Mouse (Mus musculus) midbrain, embryonic 11.5 days (tissue): ENCODE data around the gene 2310011J03Rik. TPM values are rescaled to one million over a fixed set of nuclear protein-coding genes. Genes with fewer than 3 reads are reported as not detected.

Experiments used
- ATAC-seq: fragments of 200-750 bp; cut with Nextera tagmentation; 2 replicates; pipeline ENCODE4 v1.8.0; 2017; ENCODE audit warnings: moderate TSS enrichment, moderate library complexity; ENCODE audit not compliant: low FRiP score
- DNase-seq: peaks from one replicate; pipeline ENCODE4 v3.0.0; 2015; ENCODE audit warnings: low spot score; ENCODE audit errors: missing footprints
- H3K27ac ChIP-seq: fragments of 300-500 bp; sonication (generic); 2 replicates; pipeline ENCODE4 v1.5.1; 2014; ENCODE audit warnings: low read depth, low read length
- H3K27me3 ChIP-seq: fragments of 300-500 bp; sonication (generic); 2 replicates; pipeline ENCODE4 v1.6.1; 2014; ENCODE audit warnings: mild to moderate bottlenecking, low read length, moderate library complexity, mixed read lengths; ENCODE audit not compliant: control insufficient read depth, insufficient read depth
- H3K36me3 ChIP-seq: fragments of 300-500 bp; sonication (generic); 2 replicates; pipeline ENCODE4 v1.6.1; 2014; ENCODE audit warnings: mild to moderate bottlenecking, low read length, moderate library complexity, mixed read lengths; ENCODE audit not compliant: control insufficient read depth, insufficient read depth
- H3K4me1 ChIP-seq: fragments of 300-500 bp; sonication (generic); 2 replicates; pipeline ENCODE4 v1.6.1; 2014; ENCODE audit warnings: low read length; ENCODE audit not compliant: control insufficient read depth, insufficient read depth
- H3K4me2 ChIP-seq: fragments of 300-500 bp; sonication (generic); 2 replicates; pipeline ENCODE4 v1.6.1; 2014; ENCODE audit warnings: mild to moderate bottlenecking, moderate library complexity
- H3K4me3 ChIP-seq: fragments of 300-500 bp; sonication (generic); 2 replicates; pipeline ENCODE4 v1.5.1; 2014; ENCODE audit warnings: low read depth, low read length
- H3K9ac ChIP-seq: fragments of 300-500 bp; sonication (generic); 2 replicates; pipeline ENCODE4 v1.6.1; 2014; ENCODE audit warnings: low read length
- H3K9me3 ChIP-seq: fragments of 300-500 bp; sonication (generic); 2 replicates; pipeline ENCODE4 v1.6.1; 2016; ENCODE audit warnings: low read length; ENCODE audit not compliant: control insufficient read depth
- WGBS: fragments of 180-500 bp; shearing (Covaris S2); extraction: QIAGEN DNeasy Blood & Tissue Kit; methylation state at CpG from one replicate; pipeline ENCODE4 v1.1.7; 2014; 5-methylcytosine and 5-hydroxymethylcytosine counted together
- polyA plus RNA-seq: library from polyadenylated mRNA; unstranded; fragments of >200 nt; fragmentation: Nextera tagmentation; extraction: Ambion mirVana; gene quantifications from 2 replicates; pipeline ENCODE4 v1.2.1, GENCODE M21; 2014

Gene 2310011J03Rik
- polyA plus RNA-seq, 1 experiment from 2014 or later: 40.8 TPM

DNA sequence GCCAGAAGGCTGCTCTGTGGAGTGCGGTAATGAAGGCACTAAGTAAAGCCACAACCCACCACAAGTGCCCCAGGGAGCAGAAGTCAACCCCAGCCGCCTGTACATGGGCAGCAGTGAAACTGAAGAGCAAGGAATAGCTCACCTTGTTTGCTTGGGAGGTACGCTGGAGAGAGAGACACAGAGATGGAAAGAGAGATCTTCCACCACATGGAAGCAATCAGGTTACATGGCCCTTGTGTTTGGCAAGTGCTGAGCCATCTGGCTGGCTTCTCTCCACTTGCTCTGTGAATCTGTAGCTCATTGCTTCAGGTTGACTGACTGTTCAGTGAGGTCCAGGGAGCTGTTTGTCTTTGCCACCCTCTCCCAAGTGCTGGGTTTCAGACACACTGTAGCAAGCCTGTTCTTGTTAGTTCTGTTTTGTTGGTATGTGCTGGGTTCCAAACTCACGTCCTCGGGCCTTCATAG is 12.2 kb upstream of the 2310011J03Rik start:
- no peak for ATAC-seq
- H3K36me3 ChIP-seq: no peaks in the 10 kb centered on the region
- DNase-seq: no peak
- peaks cover 8% of the 10 kb centered on the region for H3K4me1 ChIP-seq
- WGBS: 84% methylated on average over 5 of the region's 5 CpGs
- H3K27me3 ChIP-seq: peaks cover 6% of the 10 kb centered on the region; the same call in 1 of the 2 replicates
- H3K9me3 ChIP-seq: no peaks in the 10 kb centered on the region
- H3K4me3 ChIP-seq: no peak overlapping the region
- no peak overlapping the region for H3K27ac ChIP-seq
- H3K4me2 ChIP-seq: no peak overlapping the region
- H3K9ac ChIP-seq: no peak overlapping the region

DNA sequence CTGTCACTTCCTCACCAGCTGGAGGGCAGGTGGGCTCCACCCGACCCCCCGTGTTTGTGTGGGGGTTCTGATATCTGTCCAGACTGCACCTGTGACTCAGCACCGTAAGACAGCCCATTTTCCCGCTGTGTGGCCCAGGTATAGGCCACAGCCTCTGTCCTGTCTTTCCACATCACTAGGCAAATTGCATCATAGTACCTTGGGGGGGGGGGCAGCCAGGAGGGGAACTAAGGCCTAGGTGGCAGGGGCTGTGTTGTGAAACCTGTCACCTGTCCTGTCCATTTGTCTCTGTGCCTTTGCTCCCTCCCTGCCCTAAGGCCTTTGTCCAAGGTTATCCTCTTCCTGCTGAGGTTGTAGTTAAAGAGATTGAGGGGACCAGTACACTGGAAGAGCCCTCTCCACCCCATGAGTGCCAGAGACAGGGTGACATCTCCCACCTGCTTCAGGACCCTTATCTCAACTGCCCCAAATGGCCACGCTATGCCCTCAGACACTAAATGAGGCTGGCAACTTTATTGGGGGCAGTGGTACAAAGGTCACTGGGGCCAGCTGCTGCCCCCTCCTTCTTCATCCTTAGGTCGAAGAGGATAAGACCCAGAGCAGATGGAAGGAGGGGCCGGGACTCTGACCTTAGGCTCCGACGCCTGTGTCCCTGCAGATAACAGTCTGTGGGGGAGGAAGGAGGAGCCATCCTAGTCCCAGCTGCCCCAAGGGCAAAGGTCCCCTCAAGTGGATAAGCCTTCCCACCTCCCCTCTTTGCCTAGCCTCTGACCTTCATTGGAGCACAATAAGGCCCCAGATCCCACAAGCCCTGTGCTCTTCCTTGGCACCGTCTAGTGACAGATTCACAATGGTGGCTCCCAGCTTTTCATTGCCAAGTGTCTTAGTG is 11.5 kb upstream of the 2310011J03Rik start:
- H3K4me2 ChIP-seq: no peak overlapping the region
- peaks cover 6% of the 10 kb centered on the region; the same call in 1 of the 2 replicates for H3K27me3 ChIP-seq
- no peak overlapping the region for H3K27ac ChIP-seq
- H3K9ac ChIP-seq: no peak overlapping the region
- WGBS: 58% methylated on average over 10 of the region's 10 CpGs
- ATAC-seq (no peak), DNase-seq (no peak)
- H3K36me3 ChIP-seq: no peaks in the 10 kb centered on the region
- H3K4me3 ChIP-seq: no peak overlapping the region
- H3K9me3 ChIP-seq: no peaks in the 10 kb centered on the region
- H3K4me1 ChIP-seq: peaks cover 8% of the 10 kb centered on the region

- H3K36me3 ChIP-seq: no peaks in the 10 kb centered on the region
- H3K4me2 ChIP-seq: peak overlapping the region; percentile 63
- ATAC-seq: no peak
- H3K4me3 ChIP-seq: 0 out of 2 replicates have a peak overlapping the region, but pooled peaks have one; percentile 41
- H3K27me3 ChIP-seq: peaks cover 6% of the 10 kb centered on the region; the same call in 1 of the 2 replicates
- no peaks in the 10 kb centered on the region for H3K9me3 ChIP-seq
- WGBS: 69% methylated on average over 2 of the region's 2 CpGs
- no peak for DNase-seq
- H3K27ac ChIP-seq: no peak overlapping the region
- H3K9ac ChIP-seq: peak overlapping the region; percentile 12; the same call in 1 of the 2 replicates
- peaks cover 8% of the 10 kb centered on the region for H3K4me1 ChIP-seq
Observed at GRCm38 (mm10) chr10:80330888-80331287, 10.6 kb upstream of the 2310011J03Rik start.

GRCm38 (mm10) chr10:80330084-80330483 is 9.7 kb upstream of the 2310011J03Rik start:
- DNase-seq (no peak), ATAC-seq (no peak)
- H3K27me3 ChIP-seq: peaks cover 6% of the 10 kb centered on the region; the same call in 1 of the 2 replicates
- no peaks in the 10 kb centered on the region for H3K36me3 ChIP-seq
- peak overlapping the region; percentile 41 for H3K4me3 ChIP-seq
- H3K9ac ChIP-seq: peak overlapping the region; percentile 35; the same call in 1 of the 2 replicates
- WGBS: 1% methylated on average over 41 of the region's 41 CpGs
- H3K9me3 ChIP-seq: no peaks in the 10 kb centered on the region
- H3K27ac ChIP-seq: no peak overlapping the region
- peaks cover 8% of the 10 kb centered on the region for H3K4me1 ChIP-seq
- peak overlapping the region; percentile 63 for H3K4me2 ChIP-seq

- ATAC-seq (peak; percentile 97), DNase-seq (peak; percentile 99)
- 3% methylated on average over 36 of the region's 36 CpGs for WGBS
- no peak within 1 kb of the TSS for H3K27ac ChIP-seq
- peaks cover 8% of the 10 kb centered on the region for H3K4me1 ChIP-seq
- peak within 1 kb of the TSS; percentile 35; the same call in 1 of the 2 replicates for H3K9ac ChIP-seq
- no peaks in the 10 kb centered on the region for H3K9me3 ChIP-seq
- H3K36me3 ChIP-seq: no peaks in the 10 kb centered on the region
- H3K27me3 ChIP-seq: peaks cover 8% of the 10 kb centered on the region; the same call in 1 of the 2 replicates
- H3K4me2 ChIP-seq: peak within 1 kb of the TSS; percentile 63
- H3K4me3 ChIP-seq: peak within 1 kb of the TSS; percentile 41
Observed at GRCm38 (mm10) chr10:80329273-80330081, 9.1 kb upstream of the 2310011J03Rik start, which contains the start of the genes Pcsk4 and Reep6. Pcsk4 (minus strand) TSS chr10:80329498. Reep6 (plus strand) TSS chr10:80329953.

GRCm38 (mm10) chr10:80325045-80325444 is 4.7 kb upstream of the 2310011J03Rik start:
- whole genome bisulfite sequencing: 81% methylated on average over 21 of the region's 21 CpGs
- no peak for ATAC-seq
- H3K27ac ChIP-seq: no peak overlapping the region
- no peak overlapping the region for H3K4me2 ChIP-seq
- H3K27me3 ChIP-seq: peaks cover 2% of the 10 kb centered on the region; the same call in 1 of the 2 replicates
- H3K9me3 ChIP-seq: no peaks in the 10 kb centered on the region
- peaks cover 17% of the 10 kb centered on the region for H3K4me1 ChIP-seq
- no peak overlapping the region for H3K9ac ChIP-seq
- no peak for DNase-seq
- H3K36me3 ChIP-seq: no peaks in the 10 kb centered on the region
- H3K4me3 ChIP-seq: no peak overlapping the region

- DNase-seq (no peak), ATAC-seq (no peak)
- Histone ChIP-seq H3K27ac (no peak overlapping the region), H3K9me3 (no peaks in the 10 kb centered on the region), H3K27me3 (peaks cover 2% of the 10 kb centered on the region; the same call in 1 of the 2 replicates), H3K9ac (no peak overlapping the region), H3K4me1 (peaks cover 23% of the 10 kb centered on the region), H3K4me3 (no peak overlapping the region), H3K36me3 (no peaks in the 10 kb centered on the region), H3K4me2 (peak overlapping the region; percentile 62; the same call in 1 of the 2 replicates)
- 80% methylated on average over 17 of the region's 17 CpGs for whole genome bisulfite sequencing
Observed at GRCm38 (mm10) chr10:80324120-80325037, 4.0 kb upstream of the 2310011J03Rik start.
